Mouse (Mus musculus) brain, embryonic 14.5 days (tissue): ENCODE data around the gene Fmn2.

ENCODE experiments used
- CTCF ChIP-seq: fragments of 200-500 bp; IDR thresholded peaks from 2 replicates; pipeline ENCODE4 v1.5.1; 2012; ENCODE audit warnings: inconsistent platforms, mild to moderate bottlenecking, moderate library complexity, borderline replicate concordance; ENCODE audit not compliant: insufficient read depth, insufficient read length; ENCODE audit errors: extremely low read depth
- POLR2A ChIP-seq: fragments of 200-500 bp; IDR thresholded peaks from 2 replicates; pipeline ENCODE4 v1.6.1; 2012; ENCODE audit warnings: mild to moderate bottlenecking, inconsistent platforms, borderline replicate concordance; ENCODE audit not compliant: poor library complexity, insufficient read depth, insufficient read length, severe bottlenecking; ENCODE audit errors: extremely low read depth

DNA sequence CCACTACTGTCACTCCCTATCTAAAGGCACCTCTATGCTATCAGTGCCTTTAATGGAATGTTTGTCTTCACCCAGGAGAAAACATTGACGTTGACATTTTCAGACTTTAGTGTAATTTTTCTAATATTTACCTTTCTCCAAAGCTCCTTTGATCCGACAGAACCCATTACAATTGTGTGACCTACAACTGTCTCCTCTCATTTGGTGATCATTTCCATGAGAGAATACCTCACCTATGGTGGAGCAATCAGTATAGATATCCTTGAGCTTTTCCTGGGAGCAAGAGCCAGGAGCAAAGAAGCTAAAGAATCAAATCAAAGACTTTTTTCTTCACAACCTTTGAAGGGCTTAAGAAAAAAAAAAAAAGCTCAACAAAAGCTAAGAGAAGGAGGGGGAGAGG is 354.6 kb downstream of the Fmn2 start:
- TF ChIP-seq CTCF (no peak), POLR2A (no peak)
